Mouse (Mus musculus) neural tube, embryonic 13.5 days (tissue): Measurements from ENCODE around the gene Hist2h2ab. TPM values are rescaled to one million over a fixed set of nuclear protein-coding genes. Genes with fewer than 3 reads are reported as not detected.
"Not testable (repeated sequence)": the region's sequence is repeated elsewhere in the genome, so short reads cannot be mapped to it uniquely, and the experiment has no call there.

Source experiments
- ATAC-seq: fragments of 200-750 bp; cut with Nextera tagmentation; 2 replicates; pipeline ENCODE4 v1.8.0; 2017; ENCODE audit warnings: low read depth, mild to moderate bottlenecking, moderate TSS enrichment, moderate library complexity
- H3K27ac ChIP-seq: fragments of 300-500 bp; sonication (generic); replicated peaks from 2 replicates; pipeline ENCODE4 v1.5.1; 2015; ENCODE audit warnings: moderate library complexity, mild to moderate bottlenecking, inconsistent platforms
- H3K27me3 ChIP-seq: fragments of 300-500 bp; sonication (generic); 2 replicates; pipeline ENCODE4 v1.6.1; 2015; ENCODE audit warnings: mild to moderate bottlenecking, inconsistent platforms
- H3K36me3 ChIP-seq: fragments of 300-500 bp; sonication (generic); 2 replicates; pipeline ENCODE4 v1.6.1; 2015; ENCODE audit warnings: mild to moderate bottlenecking, inconsistent platforms
- H3K4me1 ChIP-seq: fragments of 300-500 bp; sonication (generic); replicated peaks from 2 replicates; pipeline ENCODE4 v1.6.1; 2015; ENCODE audit warnings: inconsistent platforms
- H3K4me2 ChIP-seq: fragments of 300-500 bp; sonication (generic); 2 replicates; pipeline ENCODE4 v1.6.1; 2015; ENCODE audit warnings: inconsistent platforms, mild to moderate bottlenecking, moderate library complexity
- H3K4me3 ChIP-seq: fragments of 300-500 bp; sonication (generic); 2 replicates; pipeline ENCODE4 v1.5.1; 2015; ENCODE audit warnings: mild to moderate bottlenecking, inconsistent platforms
- H3K9ac ChIP-seq: fragments of 300-500 bp; sonication (generic); 2 replicates; pipeline ENCODE4 v1.6.1; 2015; ENCODE audit warnings: moderate library complexity, mild to moderate bottlenecking, inconsistent platforms
- H3K9me3 ChIP-seq: fragments of 300-500 bp; sonication (generic); 2 replicates; pipeline ENCODE4 v1.6.1; 2016; ENCODE audit warnings: inconsistent platforms
- WGBS: fragments of 180-500 bp; shearing (Covaris S2); methylation state at CpG from one replicate; pipeline ENCODE4 v1.1.7; 2015; 5-methylcytosine and 5-hydroxymethylcytosine counted together
- polyA plus RNA-seq: library from polyadenylated mRNA; unstranded; fragments of >200 nt; fragmentation: Nextera tagmentation; extraction: Ambion mirVana; gene quantifications from 2 replicates; pipeline ENCODE4 v1.2.1, GENCODE M21; 2015

Gene Hist2h2ab
- polyA plus RNA-seq, 1 experiment from 2014 or later: 0.52 TPM

DNA sequence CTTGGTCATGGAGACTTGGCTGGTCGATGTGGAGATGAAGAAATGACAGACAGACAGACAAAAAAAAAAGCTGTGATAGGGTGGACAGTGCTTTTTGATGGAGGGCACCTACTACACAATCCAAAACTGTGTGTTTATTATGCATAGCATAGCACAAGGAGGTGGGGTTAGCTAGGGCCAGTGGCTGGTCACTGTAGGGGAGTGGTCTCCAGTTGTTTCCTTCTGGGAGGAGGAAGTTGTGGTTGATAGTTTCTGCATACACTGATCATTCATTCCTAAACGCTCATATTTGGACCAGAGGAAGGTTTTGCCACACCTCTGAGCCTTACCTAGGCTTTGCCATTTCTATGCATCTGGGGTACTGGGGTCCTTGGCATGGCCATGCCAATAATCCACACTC lies 10.7 kb downstream of the Hist2h2ab start:
- ATAC-seq: no peak
- H3K27ac ChIP-seq: no peak overlapping the region
- H3K4me2 ChIP-seq: no peak overlapping the region
- H3K36me3 ChIP-seq: no peaks in the 10 kb centered on the region
- no peaks in the 10 kb centered on the region for H3K27me3 ChIP-seq
- 77% methylated on average over 2 of the region's 2 CpGs for WGBS
- H3K4me1 ChIP-seq: 0 out of 2 replicates have a peak, but pooled peaks cover 4% of the 10 kb centered on the region
- H3K9ac ChIP-seq: no peak overlapping the region
- H3K4me3 ChIP-seq: no peak overlapping the region
- H3K9me3 ChIP-seq: no peaks in the 10 kb centered on the region

DNA sequence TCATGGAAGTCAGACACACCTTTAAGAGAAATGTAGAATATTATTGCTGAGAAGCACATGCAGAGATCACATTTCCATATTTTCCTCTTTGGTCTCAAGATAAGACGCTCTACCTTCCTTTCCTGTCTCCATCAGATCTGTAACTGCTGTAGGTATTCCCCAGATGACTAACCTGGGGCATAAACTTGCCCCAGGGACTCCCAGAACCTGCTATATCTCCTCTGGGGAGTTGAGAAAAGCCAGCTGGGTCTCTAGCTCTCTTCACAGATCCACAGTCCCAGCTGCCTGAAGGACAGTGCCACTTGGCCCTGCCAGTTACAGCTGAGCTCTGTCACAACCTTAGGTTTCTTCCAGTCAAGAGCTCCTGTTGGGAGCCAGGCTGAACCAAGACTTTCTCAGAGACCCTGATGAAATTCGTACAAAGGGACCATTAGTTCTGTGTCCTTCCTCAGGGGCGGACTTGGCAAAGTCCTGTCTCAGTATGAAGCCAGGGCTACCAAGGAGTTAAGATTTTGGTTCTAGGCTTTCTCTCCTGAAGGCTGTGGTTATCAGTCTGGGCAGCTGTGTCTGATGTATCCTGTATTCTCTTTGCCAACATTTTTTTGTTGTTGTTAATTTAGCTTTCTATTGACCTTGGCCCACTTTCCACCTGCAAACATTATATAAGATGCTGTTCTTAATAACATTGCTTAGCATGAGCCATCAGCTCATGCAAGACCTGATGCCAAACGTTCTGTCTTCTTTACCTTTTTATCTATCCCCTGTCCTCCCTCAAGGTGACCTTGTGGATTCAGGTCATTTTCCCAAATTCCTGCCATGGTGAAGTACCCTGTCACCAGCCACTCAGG lies 11.5 kb downstream of the Hist2h2ab start:
- no peak for ATAC-seq
- Histone ChIP-seq H3K4me1 (no peaks in the 10 kb centered on the region), H3K9me3 (no peaks in the 10 kb centered on the region), H3K27me3 (no peaks in the 10 kb centered on the region), H3K4me2 (no peak overlapping the region), H3K4me3 (no peak overlapping the region), H3K36me3 (no peaks in the 10 kb centered on the region), H3K27ac (no peak overlapping the region), H3K9ac (no peak overlapping the region)
- WGBS: 78% methylated on average over 4 of the region's 4 CpGs

DNA sequence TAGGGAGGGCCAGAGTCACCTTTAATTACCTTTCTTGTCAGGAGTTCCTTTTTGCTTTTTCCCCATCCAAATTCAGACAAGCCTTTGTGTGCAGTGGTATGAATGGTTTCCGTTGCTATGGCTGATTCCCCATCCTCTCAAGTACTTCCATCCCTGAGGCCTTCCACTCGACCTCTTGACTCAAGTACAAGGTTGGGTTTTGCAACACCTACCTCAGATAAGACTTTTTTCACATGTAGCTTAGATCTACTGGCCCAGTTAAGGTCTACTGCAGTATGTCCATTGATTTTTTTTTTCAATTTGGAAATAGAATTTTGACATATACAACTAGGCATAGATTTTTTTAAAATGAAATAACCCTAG lies 12.1 kb downstream of the Hist2h2ab start:
- ATAC-seq: no peak

DNA sequence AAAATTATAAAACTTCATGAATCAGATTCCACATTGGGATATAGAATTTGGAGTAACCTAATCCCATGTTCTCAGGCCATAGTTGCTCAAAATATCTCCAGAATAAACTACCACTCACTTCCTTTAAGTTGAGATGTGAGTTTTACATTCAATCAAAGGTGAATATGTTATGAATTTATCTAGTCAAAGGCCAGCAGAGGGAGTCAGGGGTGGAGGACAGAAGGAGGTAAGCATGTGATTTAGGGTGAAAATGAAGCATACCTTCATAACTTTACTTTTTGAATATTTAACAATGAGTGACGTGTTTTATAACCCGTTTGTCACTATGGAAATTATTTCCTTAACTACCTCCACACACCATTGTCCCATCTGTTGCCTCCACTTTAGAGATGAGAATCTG lies 15.2 kb downstream of the Hist2h2ab start:
- H3K36me3 ChIP-seq: no peaks in the 10 kb centered on the region
- no peak for ATAC-seq
- H3K9ac ChIP-seq: no peak overlapping the region
- 90% methylated on average over 2 of the region's 2 CpGs for WGBS
- H3K4me3 ChIP-seq: no peak overlapping the region
- no peak overlapping the region for H3K27ac ChIP-seq
- no peaks in the 10 kb centered on the region for H3K27me3 ChIP-seq
- H3K4me2 ChIP-seq: no peak overlapping the region
- H3K4me1 ChIP-seq: peaks cover 15% of the 10 kb centered on the region
- no peaks in the 10 kb centered on the region for H3K9me3 ChIP-seq

More for the DNA sequence above, 12.1 kb downstream of the Hist2h2ab start:
- Histone ChIP-seq H3K4me3 (no peak overlapping the region), H3K27ac (no peak overlapping the region), H3K9me3 (no peaks in the 10 kb centered on the region), H3K27me3 (no peaks in the 10 kb centered on the region), H3K4me1 (no peaks in the 10 kb centered on the region), H3K9ac (no peak overlapping the region), H3K36me3 (no peaks in the 10 kb centered on the region), H3K4me2 (no peak overlapping the region)
- WGBS: 64% methylated on average over 2 of the region's 2 CpGs

DNA sequence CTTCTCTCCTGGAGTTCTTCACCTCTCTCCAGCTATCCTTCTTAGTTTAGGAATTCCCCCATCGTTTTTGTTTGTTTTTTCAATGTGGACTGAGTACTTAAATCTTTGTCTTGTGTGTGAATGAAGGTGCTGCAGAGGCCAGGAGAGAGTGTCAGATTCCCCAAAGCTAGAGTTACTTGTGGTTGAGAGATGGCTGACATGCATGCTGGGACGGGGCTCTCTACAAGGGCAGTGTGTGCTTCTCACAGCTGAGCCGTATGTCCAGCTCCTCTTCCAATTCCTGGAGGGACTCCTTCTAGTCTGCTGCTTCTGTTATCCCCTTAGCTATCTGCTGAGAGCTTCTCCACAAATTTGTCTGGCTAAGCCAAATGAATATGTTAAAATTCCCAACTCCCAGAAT lies 16.2 kb downstream of the Hist2h2ab start:
- Histone ChIP-seq H3K27ac (no peak overlapping the region), H3K9me3 (no peaks in the 10 kb centered on the region), H3K4me2 (no peak overlapping the region), H3K4me1 (peaks cover 17% of the 10 kb centered on the region), H3K4me3 (no peak overlapping the region), H3K36me3 (no peaks in the 10 kb centered on the region), H3K27me3 (no peaks in the 10 kb centered on the region), H3K9ac (no peak overlapping the region)
- WGBS: 74% methylated on average over 3 of the region's 3 CpGs
- no peak for ATAC-seq

DNA sequence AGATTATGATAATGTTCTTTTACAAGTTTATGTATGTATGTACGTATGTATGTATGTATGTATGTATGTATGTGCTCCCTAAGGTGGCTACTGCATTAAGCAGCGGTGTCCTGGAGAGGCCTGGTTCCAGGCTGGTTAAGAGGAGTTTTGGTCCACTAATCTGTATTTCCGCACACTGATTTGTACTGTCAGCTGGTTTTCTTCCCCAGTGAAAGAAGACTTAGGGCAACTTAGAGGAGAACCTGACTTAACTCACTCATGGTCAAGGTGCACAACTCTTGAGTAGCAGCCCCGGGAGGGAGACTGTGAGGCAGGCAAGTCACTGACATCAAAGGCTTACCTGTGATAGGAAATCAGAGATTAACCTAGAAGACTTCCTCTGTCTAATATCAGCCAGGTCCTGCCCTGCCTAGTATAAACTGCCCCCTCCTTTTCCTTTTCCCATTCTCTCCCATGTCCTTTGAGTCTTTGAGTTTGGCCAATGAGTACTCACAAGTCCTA lies 17.2 kb downstream of the Hist2h2ab start:
- H3K4me3 ChIP-seq: peak overlapping the region; percentile 34
- ATAC-seq: no peak

DNA sequence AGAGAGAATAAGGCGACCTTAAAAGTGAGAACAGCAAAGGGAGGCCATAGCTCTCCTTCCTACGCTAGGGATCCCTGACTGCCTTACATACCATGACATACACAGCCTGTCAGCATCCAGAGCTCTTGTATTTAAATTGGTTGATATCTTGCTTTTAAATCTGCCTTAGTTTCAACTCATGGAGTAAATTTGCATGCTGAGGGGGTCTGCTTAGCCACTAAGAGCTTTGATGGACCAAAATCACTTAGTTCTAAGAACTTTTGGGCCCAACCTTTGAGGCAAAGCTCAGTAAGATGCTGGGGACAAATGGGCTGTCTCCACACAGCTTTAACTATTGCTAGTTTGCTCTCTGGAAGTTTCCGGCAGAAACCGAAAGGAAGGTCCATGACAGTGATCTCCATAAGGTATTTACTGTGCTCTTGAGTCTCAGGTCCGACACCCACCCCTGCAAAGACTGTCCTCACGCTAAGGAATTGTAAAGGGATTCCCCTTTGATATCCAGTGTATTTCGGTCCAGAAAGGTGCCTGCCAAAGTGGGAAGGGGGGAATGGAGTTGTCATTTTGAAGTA lies 17.8 kb downstream of the Hist2h2ab start:
- no peaks in the 10 kb centered on the region for H3K27me3 ChIP-seq
- H3K4me2 ChIP-seq: peak overlapping the region; percentile 52
- H3K4me1 ChIP-seq: peaks cover 20% of the 10 kb centered on the region
- 24% methylated on average over 7 of the region's 7 CpGs for WGBS
- H3K36me3 ChIP-seq: no peaks in the 10 kb centered on the region
- no peak for ATAC-seq
- H3K9me3 ChIP-seq: no peaks in the 10 kb centered on the region
- peak overlapping the region; percentile 66 for H3K9ac ChIP-seq
- peak overlapping the region; percentile 34 for H3K4me3 ChIP-seq
- H3K27ac ChIP-seq: no peak overlapping the region

More for the DNA sequence above, 17.2 kb downstream of the Hist2h2ab start:
- no peaks in the 10 kb centered on the region for H3K9me3 ChIP-seq
- peak overlapping the region; percentile 66; the same call in 1 of the 2 replicates for H3K9ac ChIP-seq
- no peak overlapping the region for H3K27ac ChIP-seq
- H3K4me1 ChIP-seq: peaks cover 20% of the 10 kb centered on the region
- WGBS: 82% methylated on average over 4 of the region's 4 CpGs
- H3K4me2 ChIP-seq: peak overlapping the region; percentile 52
- no peaks in the 10 kb centered on the region for H3K27me3 ChIP-seq
- H3K36me3 ChIP-seq: no peaks in the 10 kb centered on the region

DNA sequence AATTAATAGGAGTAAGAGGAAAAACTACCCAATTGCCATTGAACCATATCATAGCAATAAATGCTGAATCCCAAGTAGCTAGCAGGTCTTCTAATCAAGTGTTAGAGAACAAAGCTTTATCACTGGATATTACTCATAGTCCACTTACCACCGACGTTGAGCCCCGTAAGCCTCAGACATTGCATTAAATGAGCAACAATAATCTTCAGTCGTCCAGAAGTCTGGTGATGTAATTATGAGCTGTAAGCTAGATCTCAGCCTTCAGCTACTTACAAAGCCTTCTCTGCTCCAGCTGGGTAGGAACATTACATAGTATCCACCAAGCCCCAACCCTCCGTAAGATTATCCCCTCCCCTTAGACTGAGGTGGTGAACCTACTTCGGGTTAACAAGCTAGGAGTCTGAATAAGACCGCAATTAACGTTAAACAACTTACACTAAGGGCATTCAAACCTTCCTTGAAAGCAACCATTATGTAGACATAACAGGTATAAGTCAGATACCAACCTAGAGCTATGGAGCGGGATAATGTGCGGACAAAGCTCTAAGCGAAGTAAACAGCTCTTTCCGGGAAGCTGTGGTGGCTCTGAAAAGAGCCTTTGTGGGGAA lies 18.3 kb downstream of the Hist2h2ab start:
- Histone ChIP-seq H3K4me3 (peak overlapping the region; percentile 34), H3K27me3 (no peaks in the 10 kb centered on the region), H3K9ac (peak overlapping the region; percentile 66), H3K27ac (no peak overlapping the region), H3K36me3 (no peaks in the 10 kb centered on the region), H3K4me2 (peak overlapping the region; percentile 52), H3K9me3 (no peaks in the 10 kb centered on the region), H3K4me1 (peaks cover 20% of the 10 kb centered on the region)
- WGBS: under 1% methylated on average over 12 of the region's 12 CpGs
- no peak for ATAC-seq

DNA sequence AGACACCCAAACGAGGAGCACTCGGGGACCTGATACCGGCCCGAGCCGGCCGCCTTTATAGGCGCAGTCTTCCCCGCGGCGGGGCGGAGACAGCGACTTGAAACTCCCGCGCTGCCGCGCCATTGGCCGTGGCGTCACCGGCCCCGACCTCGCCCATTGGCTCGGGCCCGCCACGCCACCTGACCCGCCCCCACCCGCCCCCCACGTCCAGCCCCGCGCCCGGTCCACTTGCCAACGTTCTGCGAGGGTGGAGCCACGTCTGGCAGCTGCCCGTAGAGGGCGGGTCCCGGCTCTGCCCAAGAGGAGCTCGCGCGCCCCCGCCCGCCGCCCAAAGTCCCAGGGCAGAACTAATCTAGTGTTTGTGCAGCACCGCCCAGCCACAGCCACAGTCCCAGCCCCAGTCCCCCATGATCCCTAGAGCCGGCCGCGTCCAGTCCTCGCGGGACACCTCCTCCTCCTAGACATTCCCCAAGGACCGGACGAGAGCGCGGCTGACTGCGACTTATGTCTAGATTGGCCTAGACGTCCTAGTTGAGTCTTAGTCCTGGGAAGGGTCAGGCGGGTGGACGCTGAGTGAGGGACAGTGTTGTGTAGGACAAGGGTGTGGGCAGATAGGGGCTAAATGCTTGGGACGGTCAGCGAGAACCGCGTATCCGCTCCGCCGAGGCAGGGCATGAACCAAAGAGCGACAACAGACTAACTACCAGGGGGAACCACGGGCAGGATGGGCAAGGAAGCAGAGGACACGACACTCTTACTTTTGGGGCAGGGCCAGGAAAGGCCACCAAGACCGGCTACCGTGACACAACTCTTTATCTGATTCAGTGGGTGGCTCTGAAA lies 19.5 kb downstream of the Hist2h2ab start, which contains the start of gene Hist2h3c2:
Gene Hist2h3c2 (minus strand): TSS at position 174 of the 840 bp plus-strand sequence.
- not testable (repeated sequence) for H3K9me3 ChIP-seq, H3K27me3 ChIP-seq, H3K36me3 ChIP-seq
- WGBS: under 1% methylated on average over 21 of the region's 68 CpGs
- Histone ChIP-seq H3K27ac (peak within 1 kb of the TSS; percentile 78), H3K4me3 (peak within 1 kb of the TSS; percentile 36), H3K4me2 (peak within 1 kb of the TSS; percentile 52), H3K9ac (peak within 1 kb of the TSS; percentile 66), H3K4me1 (peaks cover 25% of the 10 kb centered on the region)
- peak; percentile 88 for ATAC-seq

DNA sequence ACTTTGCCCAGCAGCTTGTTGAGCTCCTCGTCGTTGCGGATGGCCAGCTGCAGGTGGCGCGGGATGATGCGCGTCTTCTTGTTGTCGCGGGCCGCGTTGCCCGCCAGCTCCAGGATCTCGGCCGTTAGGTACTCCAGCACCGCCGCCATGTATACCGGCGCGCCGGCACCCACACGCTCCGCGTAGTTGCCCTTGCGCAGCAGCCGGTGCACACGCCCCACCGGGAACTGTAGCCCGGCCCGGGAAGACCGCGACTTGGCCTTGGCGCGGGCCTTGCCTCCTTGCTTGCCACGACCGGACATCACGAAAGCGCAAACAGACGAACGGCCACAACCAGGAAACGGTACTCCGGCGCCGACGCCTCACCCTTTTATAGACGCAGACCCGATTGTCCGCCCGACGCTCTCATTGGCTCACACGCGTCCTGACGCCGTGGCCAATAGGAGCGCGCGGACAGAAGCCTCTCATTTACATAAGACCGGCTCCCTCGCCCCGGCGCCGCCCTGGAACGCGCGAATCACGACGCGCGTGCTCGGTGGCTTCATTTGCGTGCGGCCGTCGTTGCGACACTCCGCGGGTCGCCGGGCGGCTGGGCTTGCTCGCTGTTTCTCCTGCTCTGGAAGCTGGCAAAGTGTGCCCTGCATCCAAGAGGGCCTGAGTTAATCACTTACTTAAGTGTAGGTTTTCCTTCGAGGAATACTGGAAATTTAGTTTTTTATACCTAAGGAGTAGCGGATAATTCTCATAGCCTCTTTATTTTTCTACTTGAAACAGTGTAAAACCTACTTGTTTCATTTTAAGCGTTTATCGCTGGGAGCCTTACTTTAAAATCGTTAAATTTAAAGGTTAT lies 20.5 kb downstream of the Hist2h2ab start, which contains the start of gene Hist2h2aa2:
Gene Hist2h2aa2 (minus strand): TSS at position 328 of the 850 bp plus-strand sequence.
- H3K9me3 ChIP-seq, H3K36me3 ChIP-seq, H3K27me3 ChIP-seq: not testable (repeated sequence)
- 5% methylated on average over 31 of the region's 85 CpGs for WGBS
- peak within 1 kb of the TSS; percentile 64 for H3K9ac ChIP-seq
- peak within 1 kb of the TSS; percentile 36 for H3K4me3 ChIP-seq
- H3K4me2 ChIP-seq: peak within 1 kb of the TSS; percentile 49
- H3K4me1 ChIP-seq: peaks cover 34% of the 10 kb centered on the region
- peak; percentile 92 for ATAC-seq
- peak within 1 kb of the TSS; percentile 87 for H3K27ac ChIP-seq

DNA sequence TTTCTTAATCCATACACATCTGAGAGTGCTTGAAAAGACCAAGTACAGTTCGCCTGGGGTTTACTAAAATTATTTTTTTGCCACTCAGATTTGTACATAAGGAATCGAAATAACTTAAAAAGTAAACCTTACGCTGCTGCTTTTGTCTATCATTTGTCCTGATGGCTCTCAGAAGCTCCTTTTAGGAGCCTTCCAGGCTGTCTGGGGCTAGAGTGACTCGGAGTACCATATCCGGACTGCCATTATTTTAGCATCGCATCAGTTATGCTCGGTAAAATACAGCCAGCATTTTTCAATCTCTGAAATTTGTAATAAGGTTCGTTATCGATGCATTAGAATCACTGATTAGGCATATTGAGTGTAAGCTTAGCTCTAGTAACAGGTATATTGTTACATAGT lies 21.1 kb downstream of the Hist2h2ab start:
- H3K4me3 ChIP-seq: peak overlapping the region; percentile 22; the same call in 1 of the 2 replicates
- H3K27me3 ChIP-seq: no peaks in the 10 kb centered on the region
- H3K27ac ChIP-seq: peak overlapping the region; percentile 87
- 73% methylated on average over 9 of the region's 9 CpGs for WGBS
- H3K4me1 ChIP-seq: peaks cover 34% of the 10 kb centered on the region
- H3K9me3 ChIP-seq: no peaks in the 10 kb centered on the region
- peak overlapping the region; percentile 47 for H3K4me2 ChIP-seq
- no peak for ATAC-seq
- H3K9ac ChIP-seq: peak overlapping the region; percentile 62
- no peaks in the 10 kb centered on the region for H3K36me3 ChIP-seq
